Comparison of ENCODE assay signal across 18 mouse cellular contexts in the genomic region with DNA sequence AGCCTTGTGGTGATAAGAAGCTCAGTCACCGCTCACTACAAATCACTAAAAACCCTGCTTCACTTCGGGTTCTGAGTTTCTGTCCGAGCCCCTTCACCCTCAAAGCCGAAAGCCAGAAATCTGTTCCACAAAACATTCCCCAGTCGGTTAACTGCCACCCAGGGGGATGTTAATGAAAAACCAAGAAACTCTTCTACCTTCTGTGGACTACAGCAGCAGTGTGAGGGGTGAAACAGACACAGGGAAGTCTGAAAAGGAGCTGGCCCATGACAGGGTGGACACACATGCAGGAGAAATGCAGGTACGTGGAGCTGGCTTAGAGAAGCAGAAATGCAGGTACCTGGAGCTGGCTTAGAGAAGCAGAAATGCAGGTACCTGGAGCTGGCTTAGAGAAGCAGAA.
A peak's percentile ranks its signal among the peaks of the same experiment; 100 is the strongest.
DNase-seq lines count a peak whose midpoint lies in the region; ATAC-seq lines count a peak whose summit lies in the region.
"Had no signal": no experiment of that assay in that cellular context is flagged by ENCODE, and none has a peak within 500 bp of the region (broad histone marks: within the 10 kb centered on the region; RNA-seq: fewer than 3 reads in every experiment).

No protein-coding gene starts in this region.

- 60% methylated on average over 6 of the region's 6 CpGs for WGBS in kidney, embryonic 16.5 days
- WGBS in intestine, embryonic 15.5 days: 65% methylated on average over 6 of the region's 6 CpGs
- 89% methylated on average over 6 of the region's 6 CpGs for WGBS in neural tube, embryonic 15.5 days

- peak; percentile 43 for DNase-seq in kidney, adult 18-20 months
- DNase-seq in kidney, adult 8-10 months: peak; percentile 49 to 56
- peak; percentile 37 to 45 for DNase-seq in kidney, postnatal 25 days
- DNase-seq in frontal cortex, postnatal 10 days (ENCODE audit: low spot score in 2 of 2): no peak
- DNase-seq: adrenal gland, adult 2 months; adrenal gland, postnatal 25 days; cerebellum, adult 2 months; cerebellum, postnatal 10 days; gastrocnemius, postnatal 14 days; heart, postnatal 10 days had no signal

- H3K9ac ChIP-seq in kidney, embryonic 16.5 days (replicated peaks; ENCODE audit: low read length): no peak overlapping the region
- no peak overlapping the region for H3K9ac ChIP-seq in intestine, embryonic 15.5 days
- no peak overlapping the region for H3K9ac ChIP-seq in neural tube, embryonic 15.5 days (replicated peaks)
- H3K9ac ChIP-seq: forebrain, embryonic 13.5 days; heart, embryonic 13.5 days; hindbrain, embryonic 13.5 days had no signal

- H3K27ac ChIP-seq in kidney, embryonic 16.5 days (ENCODE audit: low read length): peak overlapping the region; percentile 83
- H3K27ac ChIP-seq in intestine, embryonic 15.5 days: no peak overlapping the region
- H3K27ac ChIP-seq in neural tube, embryonic 15.5 days (replicated peaks): no peak overlapping the region
- H3K27ac ChIP-seq: embryonic facial prominence, embryonic 10.5 days; forebrain, embryonic 13.5 days; heart, embryonic 13.5 days; hindbrain, embryonic 13.5 days; hindbrain, postnatal 0 days had no signal

- H3K4me1 ChIP-seq in kidney, embryonic 16.5 days (ENCODE audit: insufficient read depth, low read length): no peaks in the 10 kb centered on the region
- no peaks in the 10 kb centered on the region for H3K4me1 ChIP-seq in intestine, embryonic 15.5 days (replicated peaks)
- H3K4me1 ChIP-seq in neural tube, embryonic 15.5 days: no peaks in the 10 kb centered on the region
- H3K4me1 ChIP-seq: embryonic facial prominence, embryonic 10.5 days; forebrain, embryonic 13.5 days; hindbrain, embryonic 13.5 days had no signal

- H3K36me3 ChIP-seq in kidney, embryonic 16.5 days (ENCODE audit: insufficient read depth, low read length): no peaks in the 10 kb centered on the region
- H3K36me3 ChIP-seq in intestine, embryonic 15.5 days: no peaks in the 10 kb centered on the region
- H3K36me3 ChIP-seq in neural tube, embryonic 15.5 days: no peaks in the 10 kb centered on the region
- H3K36me3 ChIP-seq: embryonic facial prominence, embryonic 10.5 days; hindbrain, embryonic 13.5 days had no signal

- no peak; the same call in 1 of the 2 replicates for ATAC-seq in kidney, embryonic 16.5 days (ENCODE audit: low FRiP score, low TSS enrichment)
- ATAC-seq in intestine, embryonic 15.5 days: no peak
- ATAC-seq in neural tube, embryonic 15.5 days (ENCODE audit: low FRiP score): no peak
- ATAC-seq: forebrain, embryonic 13.5 days; hindbrain, postnatal 0 days had no signal

- H3K27me3 ChIP-seq in kidney, embryonic 16.5 days (ENCODE audit: insufficient read depth, low read length): no peaks in the 10 kb centered on the region
- no peaks in the 10 kb centered on the region for H3K27me3 ChIP-seq in intestine, embryonic 15.5 days (replicated peaks)
- no peaks in the 10 kb centered on the region for H3K27me3 ChIP-seq in neural tube, embryonic 15.5 days (replicated peaks)
- H3K27me3 ChIP-seq: forebrain, embryonic 13.5 days; heart, embryonic 13.5 days; hindbrain, embryonic 13.5 days had no signal

- no peak overlapping the region for H3K4me2 ChIP-seq in kidney, embryonic 16.5 days (replicated peaks; ENCODE audit: low read depth, low read length)
- no peak overlapping the region for H3K4me2 ChIP-seq in intestine, embryonic 15.5 days (replicated peaks)
- H3K4me2 ChIP-seq in neural tube, embryonic 15.5 days: no peak overlapping the region
- H3K4me2 ChIP-seq: forebrain, embryonic 13.5 days; heart, embryonic 13.5 days; hindbrain, embryonic 13.5 days had no signal

- no peaks in the 10 kb centered on the region for H3K9me3 ChIP-seq in kidney, embryonic 16.5 days (ENCODE audit: low read length)
- H3K9me3 ChIP-seq in intestine, embryonic 15.5 days: no peaks in the 10 kb centered on the region
- no peaks in the 10 kb centered on the region for H3K9me3 ChIP-seq in neural tube, embryonic 15.5 days (replicated peaks)
- H3K9me3 ChIP-seq: embryonic facial prominence, embryonic 10.5 days; forebrain, embryonic 13.5 days; heart, embryonic 13.5 days; hindbrain, embryonic 13.5 days had no signal

- no peak overlapping the region for H3K4me3 ChIP-seq in kidney, embryonic 16.5 days (ENCODE audit: low read length)
- no peak overlapping the region for H3K4me3 ChIP-seq in intestine, embryonic 15.5 days (replicated peaks)
- H3K4me3 ChIP-seq in neural tube, embryonic 15.5 days (replicated peaks): no peak overlapping the region
- H3K4me3 ChIP-seq: embryonic facial prominence, embryonic 10.5 days; forebrain, embryonic 13.5 days; heart, embryonic 13.5 days; hindbrain, embryonic 13.5 days had no signal

Comparison
In these comparisons a context has a peak if more than half of its experiments do, and no peak if none do; other contexts are left out.
1. DNase-seq: peak in kidney, adult 18-20 months (single experiment), kidney, adult 8-10 months (2 of 2) and kidney, postnatal 25 days (2 of 2); none in frontal cortex, postnatal 10 days (0 of 2).